Mouse (Mus musculus): ENCODE results near the gene Cdiptos. TPM values are rescaled to one million over a fixed set of nuclear protein-coding genes. Genes with fewer than 3 reads are reported as not detected.

Cdiptos gene
- polyA plus RNA-seq (2014; fragmentation: Nextera tagmentation; extraction: Ambion mirVana), result 0.86 and 1.6 TPM in 2 replicates

DNA sequence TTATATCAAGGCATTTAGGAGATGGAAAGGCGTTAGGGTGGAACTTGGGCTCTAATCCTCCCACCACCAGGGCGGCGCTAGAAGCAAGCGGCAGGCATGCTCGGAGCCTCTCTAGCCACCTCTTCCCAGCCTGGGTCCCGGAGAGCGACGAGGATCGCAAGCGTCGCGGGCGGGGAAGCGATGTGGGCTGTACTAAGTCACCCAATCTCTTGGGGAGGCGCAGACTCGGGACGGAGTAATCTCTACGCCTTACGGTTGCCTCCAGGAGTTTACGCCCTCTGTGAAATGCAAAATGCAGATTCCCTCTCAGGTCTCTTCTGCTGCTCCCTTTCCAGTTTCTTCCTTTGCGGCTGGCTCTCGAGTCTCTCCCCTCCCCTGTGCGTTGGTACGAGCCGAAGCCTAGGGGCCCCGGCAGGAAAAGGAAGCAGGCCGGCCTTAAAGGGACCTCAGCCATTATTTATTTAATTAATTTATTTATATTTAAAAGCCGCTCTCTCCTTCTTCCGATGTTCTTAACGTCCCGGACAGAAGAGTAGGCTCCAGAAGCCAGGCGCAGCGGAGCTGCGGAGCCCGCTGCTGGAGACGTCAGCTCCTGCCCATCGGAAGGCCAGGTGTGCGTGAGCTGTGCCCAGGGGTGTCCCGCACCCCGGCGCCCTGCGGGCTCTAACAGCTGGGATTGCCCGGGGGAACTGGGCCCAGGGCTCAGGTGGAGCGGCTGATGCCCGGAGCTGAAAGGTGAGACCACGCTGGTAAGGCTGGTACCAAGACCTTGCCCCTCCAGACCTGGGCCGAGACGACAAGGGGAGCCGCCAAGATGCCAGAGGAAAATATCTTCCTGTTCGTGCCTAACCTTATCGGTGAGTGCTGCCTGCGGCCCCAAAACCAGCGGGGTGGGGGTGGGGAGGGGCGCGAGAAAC lies at the start of gene Cdiptos:
Gene Cdiptos (minus strand): TSS at position 149 of the 917 bp plus-strand sequence.
- Histone ChIP-seq H3K9me3 (ENCODE audit: control insufficient read depth, low read length) (no peaks in the 10 kb centered on the region), H3K4me1 (ENCODE audit: control insufficient read depth in 2 of 2, insufficient read depth in 2 of 2, low read length in 2 of 2) (peaks cover 2 to 11% of the 10 kb centered on the region in 2 experiments; a peak in 3 of 4 replicates), H3K4me2 (ENCODE audit: low read length) (peak within 1 kb of the TSS; percentile 82), H3K9ac (ENCODE audit: low read length) (peak within 1 kb of the TSS; percentile 99), H3K27me3 (ENCODE audit: control insufficient read depth, insufficient read depth, low read length) (no peaks in the 10 kb centered on the region), H3K36me3 (ENCODE audit: control insufficient read depth, insufficient read depth, low read length) (peaks cover 29% of the 10 kb centered on the region), H3K27ac (replicated peaks in 1 of 2; ENCODE audit: control insufficient read depth in 1 of 2, insufficient read depth in 1 of 2, low read depth in 2 of 2, low read length in 2 of 2) (peak within 1 kb of the TSS; percentile 93 to 99), H3K4me3 (ENCODE audit: control insufficient read depth in 1 of 2, insufficient read depth in 1 of 2, low read depth in 1 of 2, low read length in 2 of 2) (peak within 1 kb of the TSS; percentile 92 to 100)
- ATAC-seq (ENCODE audit: insufficient number of reproducible peaks, insufficient read depth, low FRiP score, low read depth), result peak; percentile 87
- under 1% methylated on average over 54 of the region's 55 CpGs for WGBS

- peaks cover 55% of the 10 kb centered on the region for H3K36me3 ChIP-seq (ENCODE audit: control insufficient read depth, insufficient read depth, low read length)
Measured at GRCm38 (mm10) chr7:127024755-127025555, 49.1 kb upstream of the Cdiptos start.

DNA sequence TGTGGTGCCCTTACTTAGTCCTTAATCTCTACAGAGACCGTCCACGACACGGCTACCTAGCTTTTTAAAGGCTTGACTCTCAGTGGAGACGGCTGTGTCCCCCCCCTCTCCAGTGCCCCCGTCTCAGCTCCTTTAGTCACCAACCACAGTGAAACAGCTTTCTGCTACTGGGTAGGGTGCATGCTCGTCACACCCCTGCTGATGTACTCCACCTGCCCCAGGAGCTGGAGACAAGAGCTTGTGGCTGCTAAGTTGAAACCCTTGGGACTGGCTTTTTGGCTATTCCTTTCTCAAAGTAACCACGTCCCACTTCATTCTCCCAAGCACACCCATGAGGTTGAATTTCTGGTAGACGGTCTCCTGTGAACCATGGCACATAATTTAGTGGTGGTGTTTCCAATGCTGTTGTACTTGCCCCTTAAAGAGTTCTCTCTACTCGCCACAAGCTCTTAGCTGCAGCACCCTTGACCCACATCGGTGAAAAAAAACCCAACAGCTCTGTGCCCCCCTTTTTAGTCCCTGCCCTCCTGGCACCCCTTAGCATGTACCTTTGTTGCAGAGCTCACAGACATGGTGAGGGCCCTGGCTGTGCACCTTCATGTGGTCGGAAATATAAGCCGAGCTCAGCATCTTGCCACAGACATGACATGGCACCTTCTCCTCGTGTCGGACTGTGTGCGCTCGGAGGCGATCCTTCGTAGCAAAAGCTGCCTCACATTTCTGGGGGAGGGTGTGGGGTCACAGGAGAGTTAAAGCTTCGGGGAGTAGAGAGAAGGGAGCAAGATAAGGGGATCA lies 48.2 kb upstream of the Cdiptos start:
- peak overlapping the region in 1 of 2 experiments; percentile 100; a peak in 2 of 4 replicates for H3K27ac ChIP-seq (replicated peaks in 1 of 2; ENCODE audit: control insufficient read depth in 1 of 2, insufficient read depth in 1 of 2, low read depth in 2 of 2, low read length in 2 of 2)
- H3K36me3 ChIP-seq (ENCODE audit: control insufficient read depth, insufficient read depth, low read length), result peaks cover 46% of the 10 kb centered on the region
- peak overlapping the region; percentile 88 to 98 for H3K4me3 ChIP-seq (ENCODE audit: control insufficient read depth in 1 of 2, insufficient read depth in 1 of 2, low read depth in 1 of 2, low read length in 2 of 2)
- no peaks in the 10 kb centered on the region for H3K9me3 ChIP-seq (ENCODE audit: control insufficient read depth, low read length)
- peak overlapping the region; percentile 99 for H3K9ac ChIP-seq (ENCODE audit: low read length)
- WGBS, result 25% methylated on average over 19 of the region's 19 CpGs
- peaks cover 31 to 57% of the 10 kb centered on the region in 2 experiments for H3K4me1 ChIP-seq (ENCODE audit: control insufficient read depth in 2 of 2, insufficient read depth in 2 of 2, low read length in 2 of 2)
- H3K27me3 ChIP-seq (ENCODE audit: control insufficient read depth, insufficient read depth, low read length), result no peaks in the 10 kb centered on the region
- no peak for ATAC-seq (ENCODE audit: insufficient number of reproducible peaks, insufficient read depth, low FRiP score, low read depth)
- H3K4me2 ChIP-seq (ENCODE audit: low read length), result peak overlapping the region; percentile 96

More at GRCm38 (mm10) chr7:127024755-127025555, 49.1 kb upstream of the Cdiptos start:
- peak; percentile 8 for ATAC-seq (ENCODE audit: insufficient number of reproducible peaks, insufficient read depth, low FRiP score, low read depth)
- Histone ChIP-seq H3K4me2 (ENCODE audit: low read length) (peak overlapping the region; percentile 96), H3K9me3 (ENCODE audit: control insufficient read depth, low read length) (no peaks in the 10 kb centered on the region), H3K27ac (replicated peaks in 1 of 2; ENCODE audit: control insufficient read depth in 1 of 2, insufficient read depth in 1 of 2, low read depth in 2 of 2, low read length in 2 of 2) (peak overlapping the region; percentile 91 to 100), H3K4me3 (ENCODE audit: control insufficient read depth in 1 of 2, insufficient read depth in 1 of 2, low read depth in 1 of 2, low read length in 2 of 2) (peak overlapping the region; percentile 88 to 98), H3K27me3 (ENCODE audit: control insufficient read depth, insufficient read depth, low read length) (no peaks in the 10 kb centered on the region), H3K9ac (ENCODE audit: low read length) (peak overlapping the region; percentile 99), H3K4me1 (ENCODE audit: control insufficient read depth in 2 of 2, insufficient read depth in 2 of 2, low read length in 2 of 2) (peaks cover 31 to 56% of the 10 kb centered on the region in 2 experiments)
- WGBS, result under 1% methylated on average over 30 of the region's 30 CpGs

- Histone ChIP-seq H3K4me2 (ENCODE audit: low read length) (peak overlapping the region; percentile 96), H3K4me1 (ENCODE audit: control insufficient read depth in 2 of 2, insufficient read depth in 2 of 2, low read length in 2 of 2) (peaks cover 31 to 57% of the 10 kb centered on the region in 2 experiments), H3K4me3 (ENCODE audit: control insufficient read depth in 1 of 2, insufficient read depth in 1 of 2, low read depth in 1 of 2, low read length in 2 of 2) (peak overlapping the region in 1 of 2 experiments; percentile 98; a peak in 1 of 4 replicates), H3K9me3 (ENCODE audit: control insufficient read depth, low read length) (no peaks in the 10 kb centered on the region), H3K9ac (ENCODE audit: low read length) (peak overlapping the region; percentile 99), H3K36me3 (ENCODE audit: control insufficient read depth, insufficient read depth, low read length) (peaks cover 38% of the 10 kb centered on the region), H3K27ac (replicated peaks in 1 of 2; ENCODE audit: control insufficient read depth in 1 of 2, insufficient read depth in 1 of 2, low read depth in 2 of 2, low read length in 2 of 2) (no peak overlapping the region), H3K27me3 (ENCODE audit: control insufficient read depth, insufficient read depth, low read length) (no peaks in the 10 kb centered on the region)
- 77% methylated on average over 13 of the region's 13 CpGs for WGBS
- no peak for ATAC-seq (ENCODE audit: insufficient number of reproducible peaks, insufficient read depth, low FRiP score, low read depth)
Measured at GRCm38 (mm10) chr7:127023272-127023691, 47.4 kb upstream of the Cdiptos start.

- 0 out of 2 replicates have a peak overlapping the region, but pooled peaks have one; percentile 96 for H3K4me2 ChIP-seq (ENCODE audit: low read length)
- WGBS, result 87% methylated on average over 7 of the region's 7 CpGs
- H3K9me3 ChIP-seq (ENCODE audit: control insufficient read depth, low read length), result no peaks in the 10 kb centered on the region
- peaks cover 26 to 56% of the 10 kb centered on the region in 2 experiments for H3K4me1 ChIP-seq (ENCODE audit: control insufficient read depth in 2 of 2, insufficient read depth in 2 of 2, low read length in 2 of 2)
- H3K9ac ChIP-seq (ENCODE audit: low read length), result peak overlapping the region; percentile 99; the same call in 1 of the 2 replicates
- no peak for ATAC-seq (ENCODE audit: insufficient number of reproducible peaks, insufficient read depth, low FRiP score, low read depth)
- peaks cover 33% of the 10 kb centered on the region for H3K36me3 ChIP-seq (ENCODE audit: control insufficient read depth, insufficient read depth, low read length)
- no peaks in the 10 kb centered on the region for H3K27me3 ChIP-seq (ENCODE audit: control insufficient read depth, insufficient read depth, low read length)
- no peak overlapping the region for H3K4me3 ChIP-seq (ENCODE audit: control insufficient read depth in 1 of 2, insufficient read depth in 1 of 2, low read depth in 1 of 2, low read length in 2 of 2)
- no peak overlapping the region for H3K27ac ChIP-seq (replicated peaks in 1 of 2; ENCODE audit: control insufficient read depth in 1 of 2, insufficient read depth in 1 of 2, low read depth in 2 of 2, low read length in 2 of 2)
Measured at GRCm38 (mm10) chr7:127022528-127023271, 46.8 kb upstream of the Cdiptos start.

DNA sequence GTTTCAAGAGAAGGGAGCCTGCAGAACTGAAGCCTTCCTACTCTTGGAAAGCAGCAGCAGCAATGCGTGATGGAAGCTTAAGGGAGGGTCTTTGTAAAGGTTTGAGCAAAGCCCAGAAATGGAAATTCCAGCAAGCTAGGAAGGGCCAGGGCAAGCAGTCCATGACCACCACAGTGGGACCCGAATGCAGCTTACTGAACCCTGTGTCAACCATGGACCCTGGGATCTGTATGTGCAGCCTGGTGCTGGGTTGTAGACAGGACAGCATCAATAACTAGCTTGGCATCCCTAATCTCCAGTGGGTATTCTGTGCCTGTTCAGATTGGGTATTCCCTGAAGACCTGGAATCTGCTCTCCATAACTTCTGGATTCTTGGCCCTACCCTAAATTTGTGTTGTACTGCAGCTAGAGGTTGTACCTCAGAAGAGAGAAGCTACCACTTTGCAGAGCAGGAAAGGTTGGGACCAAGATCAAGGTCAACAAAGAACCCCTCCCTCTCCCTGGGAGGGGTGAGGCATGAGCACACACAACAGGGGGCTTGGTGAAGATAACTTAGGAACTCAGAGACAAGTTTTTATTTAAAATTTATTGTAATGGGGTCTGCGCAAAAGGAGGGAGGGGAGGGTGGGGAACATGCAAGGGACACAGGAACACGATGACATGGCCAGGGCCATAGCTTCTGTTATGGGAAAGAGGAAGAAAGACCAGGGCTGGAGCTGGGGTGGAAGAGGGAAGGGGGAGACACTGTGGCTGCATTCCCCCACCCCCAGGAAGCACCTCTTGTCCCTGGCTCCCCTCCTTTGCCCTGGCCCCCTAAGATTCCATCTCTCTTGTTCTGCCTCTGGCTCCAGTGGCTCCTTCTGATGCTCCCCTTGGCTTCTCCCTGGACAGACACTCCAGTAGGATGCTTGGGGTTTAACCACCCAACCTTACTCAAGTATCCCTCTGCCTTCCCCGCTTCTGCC lies 45.9 kb upstream of the Cdiptos start:
- no peak for ATAC-seq (ENCODE audit: insufficient number of reproducible peaks, insufficient read depth, low FRiP score, low read depth)

More for the DNA sequence above, 45.9 kb upstream of the Cdiptos start:
- Histone ChIP-seq H3K4me3 (ENCODE audit: control insufficient read depth in 1 of 2, insufficient read depth in 1 of 2, low read depth in 1 of 2, low read length in 2 of 2) (peak overlapping the region; percentile 49 to 63), H3K4me1 (ENCODE audit: control insufficient read depth in 2 of 2, insufficient read depth in 2 of 2, low read length in 2 of 2) (peaks cover 25 to 57% of the 10 kb centered on the region in 2 experiments), H3K27ac (replicated peaks in 1 of 2; ENCODE audit: control insufficient read depth in 1 of 2, insufficient read depth in 1 of 2, low read depth in 2 of 2, low read length in 2 of 2) (peak overlapping the region; percentile 28 to 48; a peak in 2 of 4 replicates), H3K27me3 (ENCODE audit: control insufficient read depth, insufficient read depth, low read length) (no peaks in the 10 kb centered on the region), H3K9me3 (ENCODE audit: control insufficient read depth, low read length) (no peaks in the 10 kb centered on the region), H3K9ac (ENCODE audit: low read length) (peak overlapping the region; percentile 72), H3K4me2 (ENCODE audit: low read length) (peak overlapping the region; percentile 85), H3K36me3 (ENCODE audit: control insufficient read depth, insufficient read depth, low read length) (peaks cover 31% of the 10 kb centered on the region)
- WGBS, result 42% methylated on average over 5 of the region's 5 CpGs

Data from heart, embryonic 14.5 days (tissue).